Mouse (Mus musculus) naive thymus-derived CD4-positive, alpha-beta T cell, adult 2 months (primary cell): ENCODE results near the gene Trdn.

Experiments
- DNase-seq: peaks from one replicate; pipeline ENCODE4 v3.0.0-alpha.2; 2011; ENCODE audit warnings: low read depth

The Trdn gene

GRCm38 (mm10) chr10:33080254-33080653 lies at the start of gene Trdn:
TSS of gene Trdn (plus strand) at chr10:33080554.
- DNase-seq: no peak

DNA sequence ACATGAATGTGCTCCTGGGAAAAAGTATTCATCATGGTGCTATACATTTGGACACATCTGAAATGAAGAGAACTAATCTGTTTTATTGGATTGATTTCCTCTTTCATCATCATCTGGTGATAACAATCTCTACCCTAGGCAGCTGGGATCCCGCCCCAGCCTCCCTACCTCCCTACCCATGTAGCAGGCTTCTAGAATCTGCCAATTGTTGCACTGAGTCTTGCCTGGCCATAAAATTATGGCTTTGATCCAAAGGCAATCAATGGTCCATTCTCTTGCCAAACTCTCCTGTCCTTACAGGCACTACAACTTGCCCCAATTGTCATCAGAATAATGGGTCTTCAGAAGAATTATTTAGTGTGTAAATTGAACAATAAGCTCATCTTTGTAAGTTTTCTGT lies 19.6 kb upstream of the Trdn start:
- DNase-seq: no peak

DNA sequence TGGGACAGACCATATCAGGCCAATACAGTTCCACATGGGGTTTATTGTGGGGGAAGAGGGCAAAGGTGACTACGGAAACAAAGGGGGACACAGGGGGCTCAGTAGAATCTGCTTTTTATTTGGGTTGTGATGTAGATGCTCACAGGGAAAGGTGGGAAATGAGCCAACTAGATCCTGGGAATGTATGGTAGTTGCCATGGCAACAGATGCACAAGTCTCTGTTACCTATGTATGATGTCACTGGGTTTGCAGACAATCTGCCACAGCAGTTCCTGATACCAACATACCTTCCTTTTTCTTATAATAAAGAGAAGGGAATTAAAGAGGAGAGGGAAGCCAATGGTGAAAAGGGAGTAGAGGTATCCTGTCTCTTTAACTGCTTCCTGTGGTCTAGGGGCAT lies 14.8 kb upstream of the Trdn start:
- no peak for DNase-seq

- DNase-seq: no peak
These were observed 7.2 kb upstream of the Trdn start for GRCm38 (mm10) chr10:33073126-33073525.

GRCm38 (mm10) chr10:33082151-33082844 lies 1.9 kb downstream of the Trdn start:
- DNase-seq: no peak

GRCm38 (mm10) chr10:33082961-33083626 lies 2.7 kb downstream of the Trdn start:
- DNase-seq: no peak

DNA sequence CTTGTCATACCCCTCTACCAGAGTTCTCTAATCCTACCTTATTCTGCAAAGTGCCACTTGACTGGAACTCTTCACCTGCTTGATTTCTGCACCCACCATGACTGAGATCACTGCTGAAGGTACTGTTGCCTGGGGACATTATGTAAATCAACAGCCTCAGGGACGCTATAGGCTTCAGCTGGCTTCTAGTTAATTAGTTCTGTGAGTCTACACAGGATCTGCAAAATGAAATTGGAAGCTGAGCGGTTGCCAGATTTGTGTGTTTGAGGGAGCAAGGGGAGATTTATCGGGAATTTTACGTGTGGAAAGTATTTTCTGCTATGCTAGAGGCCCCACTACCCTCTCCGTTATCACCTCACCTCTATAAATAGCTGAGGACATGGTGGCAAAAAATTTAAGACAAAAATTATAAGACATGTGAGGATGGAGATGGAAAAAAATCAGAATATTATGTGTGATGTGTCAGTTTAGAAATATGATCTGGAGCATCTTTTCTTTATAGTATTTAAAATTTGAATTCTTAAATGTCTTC lies 3.3 kb downstream of the Trdn start:
- no peak for DNase-seq

- no peak for DNase-seq
These were observed 8.0 kb downstream of the Trdn start for GRCm38 (mm10) chr10:33088403-33088802.

GRCm38 (mm10) chr10:33092400-33092799 lies 12.0 kb downstream of the Trdn start:
- DNase-seq: no peak

- DNase-seq: no peak
These were observed 27.6 kb downstream of the Trdn start for GRCm38 (mm10) chr10:33107942-33108341.

- no peak for DNase-seq
These were observed 42.7 kb downstream of the Trdn start for GRCm38 (mm10) chr10:33123028-33123427.

DNA sequence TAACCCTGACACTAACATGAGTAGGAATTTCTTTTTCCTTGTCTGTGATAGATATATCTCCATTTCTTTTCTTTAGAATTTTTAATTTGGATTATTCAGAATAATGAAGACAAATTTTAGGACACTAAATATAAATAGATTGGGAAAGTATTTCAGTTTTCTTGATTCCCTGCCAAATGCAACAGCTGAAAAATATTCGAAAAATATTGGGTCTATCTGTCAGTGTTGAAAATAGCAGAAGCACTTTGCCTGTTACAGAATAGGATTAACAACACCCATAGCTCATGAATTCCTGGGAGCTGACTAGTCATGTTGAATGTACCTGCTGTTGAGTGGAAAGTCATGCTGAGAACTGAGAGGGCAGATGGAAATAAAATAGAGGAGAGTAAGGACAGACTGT lies 64.6 kb downstream of the Trdn start:
- no peak for DNase-seq

DNA sequence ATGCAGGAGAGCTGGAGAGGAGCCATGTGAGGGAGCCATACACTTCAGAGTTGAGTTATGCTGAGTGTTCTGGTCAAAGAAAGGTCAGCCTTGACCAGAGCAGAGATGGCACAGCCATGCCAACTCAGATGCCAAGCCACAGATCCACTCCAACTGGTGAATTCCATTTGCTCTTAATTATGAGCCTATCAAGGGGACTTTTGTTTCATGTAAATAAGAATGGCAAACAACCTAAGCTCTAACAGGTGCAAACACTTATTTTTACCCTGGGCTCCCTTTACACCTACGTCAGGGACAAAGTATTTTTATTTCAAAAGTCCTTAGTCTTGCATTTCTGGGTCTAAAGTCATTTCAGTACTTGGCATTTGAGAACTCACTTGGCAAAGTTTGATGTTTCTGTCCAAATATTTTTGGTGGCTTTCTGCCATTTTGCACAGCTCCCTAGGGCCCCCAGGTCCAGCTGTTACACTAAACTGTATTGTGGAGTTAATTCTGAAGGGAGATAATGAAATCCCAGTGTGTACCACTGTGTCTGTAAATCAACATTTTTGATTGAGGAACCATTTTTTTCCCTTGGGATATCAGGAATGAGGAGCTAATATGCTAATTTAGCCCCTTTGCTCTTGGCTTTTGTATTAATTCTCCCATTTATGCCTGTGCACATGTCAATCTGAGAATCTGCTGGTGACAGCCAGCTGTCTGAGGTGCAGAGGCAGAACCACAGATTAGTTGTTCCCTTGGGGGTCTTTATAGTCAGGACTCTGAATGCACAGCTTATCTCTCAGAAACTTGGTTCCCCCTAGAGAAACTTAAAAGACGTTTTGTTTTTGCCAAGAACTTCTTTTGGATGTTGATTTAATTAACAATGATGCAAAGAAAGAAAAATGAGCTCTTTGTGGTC lies 99.6 kb downstream of the Trdn start:
- no peak for DNase-seq

- DNase-seq: no peak
These were observed 108.7 kb downstream of the Trdn start for GRCm38 (mm10) chr10:33189031-33189430.

DNA sequence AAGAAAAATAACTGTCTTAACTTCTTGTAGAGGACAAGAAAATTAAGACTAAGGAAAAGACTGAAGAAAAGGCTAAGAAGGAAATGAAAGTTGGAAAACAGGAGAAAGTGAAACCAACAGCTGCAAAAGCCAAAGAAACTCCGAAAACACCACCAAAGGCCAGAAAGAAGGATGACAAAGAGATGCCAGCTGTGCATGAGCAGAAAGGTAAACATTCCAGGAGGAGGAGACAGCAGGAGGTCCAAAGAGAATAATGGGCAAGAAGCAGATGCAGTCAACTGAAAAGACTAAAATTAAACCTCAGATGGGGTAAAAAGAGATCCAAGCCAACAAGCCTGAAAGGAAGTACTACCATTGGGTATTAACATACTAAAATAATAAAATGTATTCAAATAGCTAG lies 115.6 kb downstream of the Trdn start:
- no peak for DNase-seq

DNA sequence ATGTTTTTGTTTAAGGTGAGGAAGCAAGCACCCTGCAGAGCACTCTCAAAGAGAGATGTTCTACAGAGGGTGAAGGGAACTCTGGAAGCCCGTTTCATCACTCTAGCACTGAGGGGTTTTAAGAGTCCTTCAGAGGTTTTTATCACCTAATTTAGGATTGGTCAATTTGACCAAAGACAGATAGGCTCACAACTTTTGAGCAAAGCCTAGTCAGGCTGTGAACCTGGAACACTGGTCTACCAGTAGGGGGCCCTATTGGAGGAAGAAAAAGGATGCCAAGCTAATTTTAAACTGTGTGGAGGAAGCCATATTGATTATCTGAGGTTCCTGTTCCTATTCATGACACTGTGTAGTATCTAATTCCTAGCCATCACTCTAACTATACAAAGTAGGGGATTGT lies 117.9 kb downstream of the Trdn start:
- no peak for DNase-seq

- DNase-seq: no peak
These were observed 130.1 kb downstream of the Trdn start for GRCm38 (mm10) chr10:33210411-33210810.

GRCm38 (mm10) chr10:33253911-33254310 lies 173.6 kb downstream of the Trdn start:
- no peak for DNase-seq

DNA sequence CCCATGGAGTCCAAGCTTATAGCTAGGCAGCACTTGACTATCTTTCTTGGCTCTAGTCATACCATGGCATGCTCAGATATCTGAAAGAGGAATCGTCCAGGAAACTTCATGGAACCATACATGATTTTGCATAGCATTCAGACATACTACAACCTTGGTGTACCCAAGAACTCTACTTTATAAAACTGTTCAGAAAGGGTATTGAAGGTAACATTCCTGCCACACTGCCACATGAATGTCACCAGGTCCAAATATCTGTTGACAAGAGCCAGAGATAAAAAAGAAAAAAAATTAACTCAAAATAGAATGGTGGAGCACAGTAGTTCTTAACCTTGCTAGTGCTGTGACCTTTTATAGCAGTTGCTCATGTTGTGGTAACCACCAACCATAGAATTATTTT lies 175.8 kb downstream of the Trdn start:
- DNase-seq: no peak

GRCm38 (mm10) chr10:33304982-33305381 lies 224.6 kb downstream of the Trdn start:
- no peak for DNase-seq

GRCm38 (mm10) chr10:33353026-33353425 lies 272.7 kb downstream of the Trdn start:
- DNase-seq: no peak

GRCm38 (mm10) chr10:33366521-33366920 lies 286.2 kb downstream of the Trdn start:
- DNase-seq: no peak

DNA sequence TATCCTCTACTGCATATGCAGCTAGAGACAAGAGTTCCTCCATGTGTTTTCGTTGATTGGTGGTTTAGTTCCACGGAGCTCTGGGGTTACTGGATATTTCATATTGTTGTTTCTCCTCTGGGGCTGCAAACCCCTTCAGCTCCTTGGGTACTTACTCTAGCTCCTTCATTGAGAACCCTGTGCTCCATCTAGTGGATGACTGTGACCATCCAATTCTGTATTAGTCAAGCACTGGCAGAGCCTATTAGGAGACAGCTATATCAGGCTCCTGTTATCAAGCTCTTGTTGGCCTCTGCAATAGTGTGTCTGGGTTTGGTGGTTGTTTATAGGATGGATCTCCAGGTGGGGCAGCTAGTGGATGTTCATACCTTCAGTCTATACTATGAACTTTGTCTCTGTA lies 290.2 kb downstream of the Trdn start:
- DNase-seq: no peak
